Mouse (Mus musculus) adrenal gland, adult (tissue): Measurements from ENCODE around the gene AY358078.
A peak's percentile ranks its signal among the peaks of the same experiment; 100 is the strongest.
"Not testable (repeated sequence)": the region's sequence is repeated elsewhere in the genome, so short reads cannot be mapped to it uniquely, and the experiment has no call there.

Experiments used
- DNase-seq, 2 experiments: peaks; one replicate each; pipeline ENCODE4 v3.0.0; 2022 to 2023; ENCODE audit warnings: low spot score in 1 of 2; ENCODE audit not compliant: inconsistent age in 2 of 2

AY358078 gene

GRCm38 (mm10) chr14:51799746-51800145, at the start of gene AY358078:
TSS of gene AY358078 (plus strand) at chr14:51800046.
- no peak for DNase-seq

- DNase-seq: no peak
Measured at GRCm38 (mm10) chr14:51755944-51756343, 43.9 kb upstream of the AY358078 start.

GRCm38 (mm10) chr14:51771378-51771777, 28.5 kb upstream of the AY358078 start:
- DNase-seq: peak in 1 of 2 experiments; percentile 58

GRCm38 (mm10) chr14:51773490-51773889, 26.4 kb upstream of the AY358078 start, which contains the start of gene Ang4:
TSS of gene Ang4 (minus strand) at chr14:51773590.
- DNase-seq: no peak

GRCm38 (mm10) chr14:51777791-51778190, 22.1 kb upstream of the AY358078 start:
- no peak for DNase-seq

GRCm38 (mm10) chr14:51778865-51779481, 20.9 kb upstream of the AY358078 start:
- no peak for DNase-seq

- no peak for DNase-seq
Measured at GRCm38 (mm10) chr14:51786335-51786734, 13.5 kb upstream of the AY358078 start.

GRCm38 (mm10) chr14:51787061-51787460, 12.8 kb upstream of the AY358078 start:
- DNase-seq: no peak

GRCm38 (mm10) chr14:51789196-51789595, 10.7 kb upstream of the AY358078 start:
- peak in 1 of 2 experiments; percentile 27 for DNase-seq

GRCm38 (mm10) chr14:51794106-51794505, 5.7 kb upstream of the AY358078 start:
- DNase-seq: no peak

- no peak for DNase-seq
Measured at GRCm38 (mm10) chr14:51826625-51827024, 26.8 kb downstream of the AY358078 start.

- peak in 1 of 2 experiments; percentile 63 for DNase-seq
Measured at GRCm38 (mm10) chr14:51827842-51828241, 28.0 kb downstream of the AY358078 start.

- DNase-seq: no peak
Measured at GRCm38 (mm10) chr14:51829188-51829587, 29.3 kb downstream of the AY358078 start.

GRCm38 (mm10) chr14:51838480-51838879, 38.6 kb downstream of the AY358078 start:
- peak in 1 of 2 experiments; percentile 51 for DNase-seq

- DNase-seq: no peak
Measured at GRCm38 (mm10) chr14:51842250-51842649, 42.4 kb downstream of the AY358078 start.

- no peak for DNase-seq
Measured at GRCm38 (mm10) chr14:51842781-51843180, 42.9 kb downstream of the AY358078 start.

- DNase-seq: no peak
Measured at GRCm38 (mm10) chr14:51843882-51844281, 44.0 kb downstream of the AY358078 start.

- no peak for DNase-seq
Measured at GRCm38 (mm10) chr14:51846566-51846965, 46.7 kb downstream of the AY358078 start.

- peak in 1 of 2 experiments; percentile 58 for DNase-seq
Measured at GRCm38 (mm10) chr14:51851006-51851405, 51.2 kb downstream of the AY358078 start.

- DNase-seq: no peak
Measured at GRCm38 (mm10) chr14:51853399-51853798, 53.6 kb downstream of the AY358078 start, which contains the start of gene Ear6. TSS of gene Ear6 (plus strand) at chr14:51853699.

GRCm38 (mm10) chr14:51855280-51855679, 55.4 kb downstream of the AY358078 start:
- not testable (repeated sequence) for DNase-seq

- DNase-seq: peak in 1 of 2 experiments; percentile 56
Measured at GRCm38 (mm10) chr14:51863603-51864002, 63.8 kb downstream of the AY358078 start.

GRCm38 (mm10) chr14:51870756-51871155, 70.9 kb downstream of the AY358078 start:
- DNase-seq: peak; percentile 75 to 76
